Mouse (Mus musculus) 3T3-L1 (cell line): Measurements from ENCODE around the gene Dtwd1.
A peak's percentile ranks its signal among the peaks of the same experiment; 100 is the strongest.
"Not testable (repeated sequence)": the region's sequence is repeated elsewhere in the genome, so short reads cannot be mapped to it uniquely, and the experiment has no call there.

Experiments
- DNase-seq: peaks from one replicate; pipeline ENCODE4 v3.0.0-alpha.2; 2015; ENCODE audit warnings: low read depth, low spot score

The Dtwd1 gene

DNA sequence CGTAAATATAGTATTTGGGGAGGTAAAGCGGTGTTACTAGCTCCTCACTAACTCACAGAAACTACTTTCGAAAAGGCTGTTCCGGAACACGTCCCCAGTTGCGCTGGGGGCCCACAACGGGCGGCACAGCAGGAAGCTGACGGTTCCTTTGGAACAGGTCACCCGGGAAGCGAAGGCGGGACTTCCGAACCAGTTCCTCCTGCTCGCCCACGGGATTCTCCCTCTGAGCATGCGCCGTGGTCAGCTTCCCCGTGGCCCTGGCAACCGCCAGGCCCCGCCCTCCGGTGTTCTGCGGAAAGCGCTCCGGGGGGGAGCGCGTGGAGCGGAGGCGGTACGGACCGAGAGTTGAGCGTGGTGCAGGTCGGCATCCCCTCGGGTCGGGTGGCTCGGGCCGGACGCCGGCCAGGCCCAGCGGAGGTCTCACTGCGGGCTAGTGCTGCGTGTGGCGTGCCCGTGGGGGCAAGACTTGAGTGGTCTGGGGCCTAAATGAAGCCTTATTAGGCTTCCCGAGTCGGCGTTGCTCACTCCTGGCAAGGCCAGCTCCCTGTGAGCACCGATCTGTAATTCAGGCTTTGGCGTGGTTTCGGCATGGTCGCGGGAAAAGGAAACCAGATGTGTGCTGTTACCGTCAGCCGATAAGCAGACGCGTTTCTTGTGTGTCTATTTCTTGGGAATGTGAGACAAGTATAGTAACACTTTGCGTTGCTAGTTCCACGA is at the start of gene Dtwd1, which contains the start of gene Fam227b:
Gene Dtwd1 (plus strand): TSS at position 287 of the 717 bp plus-strand sequence.
Gene Fam227b (minus strand): TSS at position 150 of the 717 bp plus-strand sequence.
- peak; percentile 99 for DNase-seq

- DNase-seq: no peak
Observed at GRCm38 (mm10) chr2:126147723-126148122, 4.2 kb upstream of the Dtwd1 start.

GRCm38 (mm10) chr2:126165277-126166018 is 13.5 kb downstream of the Dtwd1 start:
- no peak for DNase-seq

DNA sequence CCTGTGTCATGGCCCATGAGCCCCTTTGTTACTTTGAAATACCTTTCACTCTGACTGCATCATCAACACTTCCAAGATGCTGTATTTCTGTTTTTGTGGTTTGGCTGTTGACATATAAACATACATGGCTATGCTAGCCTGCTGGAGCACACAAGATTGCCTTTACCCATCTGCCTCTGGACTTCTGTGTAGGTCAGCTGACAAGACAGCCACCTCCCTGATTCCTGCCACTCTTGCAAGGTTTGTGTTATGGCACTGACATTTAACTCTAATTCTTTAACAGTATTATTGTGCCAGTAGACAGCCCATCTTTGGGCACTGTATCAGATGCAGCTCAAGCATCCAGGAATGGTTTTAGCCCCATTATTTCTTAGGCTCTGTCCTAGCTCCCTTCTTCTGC is 14.4 kb downstream of the Dtwd1 start:
- no peak for DNase-seq

DNA sequence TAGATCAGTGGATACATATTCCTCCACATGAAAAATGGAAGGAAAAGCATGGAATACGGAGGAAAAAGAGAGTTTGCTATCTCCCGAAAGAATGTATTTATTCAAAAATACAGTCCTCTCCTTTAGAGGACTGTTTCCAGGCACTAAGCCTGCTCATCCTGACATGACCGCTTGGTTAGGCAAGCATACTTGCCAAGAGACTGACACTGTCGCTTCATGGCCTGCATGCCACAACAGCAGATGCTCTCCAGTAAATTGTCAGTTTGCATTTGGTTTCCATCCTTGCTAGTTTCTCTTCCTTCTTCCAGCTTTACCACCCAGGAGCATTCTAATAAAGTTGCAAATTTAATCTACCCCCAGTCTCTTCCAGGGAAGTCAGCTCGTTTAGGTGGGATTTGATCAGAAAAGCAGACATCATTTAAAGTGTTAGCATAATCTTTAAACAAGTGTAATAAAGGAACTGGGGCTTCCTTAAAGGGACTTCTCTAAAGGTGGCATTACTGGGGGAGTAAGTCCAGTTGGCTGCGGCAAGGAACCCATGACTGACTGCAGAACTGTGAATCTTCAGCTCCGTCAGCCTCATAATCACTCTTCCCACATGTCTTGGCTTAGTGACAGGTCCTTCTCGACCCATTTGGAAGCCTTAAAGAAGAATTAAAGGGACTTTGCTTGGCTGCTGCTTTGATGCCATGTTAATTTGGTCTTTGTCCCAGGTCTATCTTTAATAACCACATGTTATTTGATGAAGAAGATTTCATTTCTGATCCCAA is 15.1 kb downstream of the Dtwd1 start:
- DNase-seq: no peak

GRCm38 (mm10) chr2:126171427-126171826 is 19.5 kb downstream of the Dtwd1 start:
- no peak for DNase-seq

DNA sequence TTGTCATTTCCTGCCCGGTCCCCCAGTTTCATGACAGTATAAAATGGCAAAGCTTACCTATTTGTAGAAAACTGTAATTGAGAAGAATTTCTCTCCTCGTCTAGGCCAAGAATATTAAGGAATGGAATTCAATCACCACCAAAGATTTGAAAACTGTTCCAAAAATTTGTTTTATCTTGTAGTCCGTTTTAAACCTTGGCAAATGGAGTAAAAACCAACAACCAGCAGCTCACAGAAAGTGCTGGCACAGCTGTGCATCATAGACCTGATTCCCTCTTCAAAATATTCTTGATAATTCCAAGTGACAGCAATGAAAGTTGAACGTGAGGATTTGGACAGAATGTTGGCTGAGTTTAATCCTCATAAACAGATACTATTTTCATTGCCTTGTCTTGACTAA is 39.4 kb downstream of the Dtwd1 start:
- no peak for DNase-seq

DNA sequence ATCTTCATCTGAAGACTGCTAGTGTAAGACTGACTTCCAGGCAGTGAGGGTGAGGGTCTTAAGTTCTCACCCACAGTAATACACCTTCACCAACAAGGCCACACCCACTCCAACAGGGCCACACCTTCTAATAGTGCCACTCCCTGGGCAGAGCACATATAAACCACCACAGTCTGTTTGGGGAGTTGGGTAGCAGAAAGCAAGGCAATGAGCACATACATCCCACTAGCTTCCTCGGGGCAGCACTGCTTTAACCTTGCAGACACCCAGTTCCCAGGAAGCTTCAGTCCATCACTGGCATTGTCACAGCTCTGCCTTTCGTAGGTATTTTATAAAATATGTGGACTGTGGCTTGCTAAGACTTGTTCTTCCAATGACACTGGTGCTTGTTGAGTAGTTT is 40.2 kb downstream of the Dtwd1 start:
- no peak for DNase-seq

GRCm38 (mm10) chr2:126195631-126196356 is 43.9 kb downstream of the Dtwd1 start:
- no peak for DNase-seq

DNA sequence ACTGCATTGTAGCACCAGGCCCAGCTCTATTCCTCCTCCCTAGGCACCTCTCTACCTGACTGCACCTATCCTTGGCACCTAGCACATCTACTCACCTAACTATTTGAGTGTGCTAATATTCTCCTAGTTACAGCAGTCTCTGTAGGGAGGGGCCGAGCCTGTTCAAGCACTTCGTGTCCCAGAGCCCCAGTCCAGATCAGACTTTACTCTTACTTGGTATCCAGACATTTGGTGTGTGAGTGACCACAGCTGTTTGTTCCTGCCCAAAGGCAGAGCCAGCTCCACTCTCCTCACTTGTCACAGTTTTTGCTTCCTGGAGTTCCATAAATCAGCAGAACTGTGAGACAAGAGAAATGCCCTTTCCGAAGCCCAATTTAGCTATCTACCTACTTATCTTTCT is 47.0 kb downstream of the Dtwd1 start:
- DNase-seq: no peak

- no peak for DNase-seq
Observed at GRCm38 (mm10) chr2:126211011-126211680, 59.2 kb downstream of the Dtwd1 start.

DNA sequence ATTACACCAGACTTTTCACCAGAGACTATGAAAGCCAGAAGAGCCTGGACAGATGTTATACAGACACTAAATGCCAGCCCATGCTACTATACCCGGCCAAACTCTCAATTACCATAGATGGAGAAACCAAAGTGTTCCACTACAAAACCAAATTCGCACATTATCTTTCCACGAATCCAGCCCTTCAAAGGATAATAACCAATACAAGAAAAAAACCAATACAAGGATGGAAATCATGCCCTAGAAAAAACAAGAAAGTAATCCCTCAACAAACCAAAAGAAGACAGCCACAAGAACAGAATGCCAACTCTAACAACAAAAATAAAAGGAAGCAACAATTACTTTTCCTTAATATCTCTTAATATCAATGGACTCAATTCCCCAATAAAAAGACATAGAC is 62.9 kb downstream of the Dtwd1 start, which contains the start of gene Gm17555:
Gene Gm17555 (plus strand): TSS at position 301 of the 400 bp plus-strand sequence.
- DNase-seq: not testable (repeated sequence)
